In the genomic region with DNA sequence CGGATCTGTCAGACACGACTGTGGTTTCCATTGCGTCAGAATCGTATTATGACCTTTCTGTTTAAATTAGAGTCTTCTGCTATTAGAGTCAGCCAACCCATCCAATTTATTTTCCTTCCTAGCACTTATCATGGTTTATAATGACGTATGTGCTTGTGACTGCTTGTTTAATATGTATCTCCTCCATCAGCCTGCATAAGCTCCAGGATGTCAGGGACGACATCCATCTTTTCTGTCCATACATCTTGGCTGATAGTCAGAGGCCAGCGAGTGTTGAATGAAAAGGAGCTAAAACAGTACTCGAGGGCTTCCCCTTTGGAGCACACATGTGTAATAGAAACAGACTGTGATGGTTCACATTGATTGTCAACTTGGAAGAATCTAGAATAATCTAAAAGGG, we compare ENCODE assay signal across 23 mouse cellular contexts. TPM values are rescaled to one million over a fixed set of nuclear protein-coding genes. Genes with fewer than 3 reads are reported as not detected.
A peak's percentile ranks its signal among the peaks of the same experiment; 100 is the strongest.
DNase-seq lines count a peak whose midpoint lies in the region; ATAC-seq and TF ChIP-seq lines count a peak whose summit lies in the region.
"Had no signal": no experiment of that assay in that cellular context is flagged by ENCODE, and none has a peak within 500 bp of the region (broad histone marks: within the 10 kb centered on the region; RNA-seq: fewer than 3 reads in every experiment).

No protein-coding gene starts in this region.

- no peak overlapping the region for H3K27ac ChIP-seq in lung, embryonic 14.5 days (ENCODE audit: low read depth)
- no peak overlapping the region for H3K27ac ChIP-seq in lung, embryonic 16.5 days (ENCODE audit: low read length)
- no peak overlapping the region for H3K27ac ChIP-seq in lung, postnatal 0 days (ENCODE audit: low read length)

- 33% methylated on average over 8 of the region's 8 CpGs for WGBS in lung, embryonic 14.5 days
- WGBS in lung, adult 2 months: 39% methylated on average over 8 of the region's 8 CpGs
- 30% methylated on average over 8 of the region's 8 CpGs for WGBS in lung, embryonic 16.5 days
- WGBS in lung, postnatal 0 days: 32% methylated on average over 8 of the region's 8 CpGs

- no peak overlapping the region for H3K4me3 ChIP-seq in lung, embryonic 14.5 days (ENCODE audit: low read depth, low read length)
- no peak overlapping the region for H3K4me3 ChIP-seq in lung, adult 2 months (replicated peaks; ENCODE audit: extremely low read depth, low read depth, low read length)
- H3K4me3 ChIP-seq in lung, embryonic 16.5 days (ENCODE audit: low read length): no peak overlapping the region
- no peak overlapping the region for H3K4me3 ChIP-seq in lung, postnatal 0 days (ENCODE audit: low read depth, low read length)

- H3K27me3 ChIP-seq in lung, embryonic 14.5 days (ENCODE audit: insufficient read depth, low read length): peaks cover 17% of the 10 kb centered on the region
- peaks cover 10% of the 10 kb centered on the region for H3K27me3 ChIP-seq in lung, embryonic 16.5 days (ENCODE audit: control insufficient read depth, insufficient read depth, low read depth, low read length)
- 0 out of 2 replicates have a peak, but pooled peaks cover 2% of the 10 kb centered on the region for H3K27me3 ChIP-seq in lung, postnatal 0 days (replicated peaks; ENCODE audit: insufficient read depth, low read length)
- H3K27me3 ChIP-seq: CH12.LX had no signal

- peak; percentile 46 for DNase-seq in heart, adult 11 months
- no peak for DNase-seq in heart, postnatal 4 days
- peak; percentile 50 for DNase-seq in lung, embryonic 14.5 days
- no peak for DNase-seq in lung, adult 2 months
- no peak for DNase-seq in lung, postnatal 0 days (ENCODE audit: low spot score)
- DNase-seq: adrenal gland, adult 2 months; adrenal gland, adult 8-10 months; adrenal gland, postnatal 10 days; adrenal gland, postnatal 14 days; adrenal gland, postnatal 25 days; adrenal gland, postnatal 36 days; B cell, adult 2 months; cerebellum, adult 11 months; cerebellum, adult 11-12 months; cerebellum, adult 18-20 months had no signal

- H3K4me2 ChIP-seq in lung, embryonic 14.5 days: no peak overlapping the region
- H3K4me2 ChIP-seq in lung, embryonic 16.5 days (ENCODE audit: low read depth, low read length): no peak overlapping the region
- H3K4me2 ChIP-seq in lung, postnatal 0 days (replicated peaks; ENCODE audit: low read depth, low read length): no peak overlapping the region

- TF ChIP-seq POLR2A in lung, adult 2 months (IDR thresholded peaks at IDR 0.05; ENCODE audit: borderline replicate concordance, extremely low read depth, low read depth, low read length): no peak

- no peaks in the 10 kb centered on the region for H3K9me3 ChIP-seq in lung, embryonic 14.5 days (ENCODE audit: low read depth, low read length)
- H3K9me3 ChIP-seq in lung, embryonic 16.5 days (ENCODE audit: control insufficient read depth, low read length): no peaks in the 10 kb centered on the region
- no peaks in the 10 kb centered on the region for H3K9me3 ChIP-seq in lung, postnatal 0 days (ENCODE audit: low read length)

- no peak overlapping the region for H3K9ac ChIP-seq in lung, embryonic 14.5 days
- H3K9ac ChIP-seq in lung, embryonic 16.5 days (ENCODE audit: low read length): no peak overlapping the region
- H3K9ac ChIP-seq in lung, postnatal 0 days (replicated peaks; ENCODE audit: low read depth): no peak overlapping the region

- ATAC-seq in lung, embryonic 14.5 days (ENCODE audit: insufficient read depth): peak; percentile 60; the same call in 1 of the 2 replicates
- peak; percentile 52; the same call in 1 of the 2 replicates for ATAC-seq in lung, embryonic 16.5 days (ENCODE audit: low read depth)
- no peak for ATAC-seq in lung, postnatal 0 days
- ATAC-seq: activated CD4-positive, CD25-positive, alpha-beta regulatory T cell, adult 4 months; CD4-positive, CD25-positive, alpha-beta regulatory T cell, adult 4 months; Patski had no signal

- no peaks in the 10 kb centered on the region for H3K4me1 ChIP-seq in lung, embryonic 14.5 days (ENCODE audit: insufficient read depth)
- H3K4me1 ChIP-seq in lung, adult 2 months (ENCODE audit: control insufficient read depth, insufficient read depth, low read length): no peaks in the 10 kb centered on the region
- H3K4me1 ChIP-seq in lung, embryonic 16.5 days (replicated peaks; ENCODE audit: control insufficient read depth, insufficient read depth, low read length): no peaks in the 10 kb centered on the region
- H3K4me1 ChIP-seq in lung, postnatal 0 days (ENCODE audit: insufficient read depth, low read depth, low read length): no peaks in the 10 kb centered on the region

- H3K36me3 ChIP-seq in lung, embryonic 14.5 days (ENCODE audit: insufficient read depth): no peaks in the 10 kb centered on the region
- H3K36me3 ChIP-seq in lung, embryonic 16.5 days (ENCODE audit: control insufficient read depth, insufficient read depth, low read length): no peaks in the 10 kb centered on the region
- no peaks in the 10 kb centered on the region for H3K36me3 ChIP-seq in lung, postnatal 0 days (ENCODE audit: insufficient read depth, low read length)
- H3K36me3 ChIP-seq: G1E had no signal

- TF ChIP-seq CTCF in lung, embryonic 14.5 days (IDR thresholded peaks at IDR 0.05; ENCODE audit: low read depth): no peak
- no peak for TF ChIP-seq CTCF in lung, adult 2 months (IDR thresholded peaks at IDR 0.05; ENCODE audit: insufficient read depth, low read length)
- no peak for TF ChIP-seq CTCF in lung, postnatal 0 days (IDR thresholded peaks at IDR 0.05)

- no peak for TF ChIP-seq EP300 in lung, postnatal 0 days (IDR thresholded peaks at IDR 0.05)

RNA-seq across cellular contexts. Expression of a gene that starts 6.0 kb away (rescaled TPM):
- 1 to 10 TPM; 6.1 to 6.3 TPM for total RNA-seq in heart, postnatal 4 days (2021)
- 0.72 and 0.84 TPM in 2 replicates for polyA plus RNA-seq in lung, embryonic 14.5 days (2014; fragmentation: Nextera tagmentation; extraction: Ambion mirVana)
- 1.7 and 4.0 TPM in 2 replicates for polyA plus RNA-seq in lung, adult 2 months (2012; rRNA removed)
- 0.67 and 0.91 TPM in 2 replicates for polyA plus RNA-seq in lung, embryonic 16.5 days (2015; fragmentation: Nextera tagmentation; extraction: Ambion mirVana)
- polyA plus RNA-seq in lung, postnatal 0 days (2015; fragmentation: Nextera tagmentation; extraction: Ambion mirVana): 0.42 and 0.60 TPM in 2 replicates
- total RNA-seq: CH12.LX, MEL had no signal
- polyA plus RNA-seq: activated CD4-positive, CD25-positive, alpha-beta regulatory T cell, adult 4 months; C2C12; CD4-positive, CD25-positive, alpha-beta regulatory T cell, adult 4 months; G1E; Patski had no signal

Comparison
In these comparisons a context has a peak if more than half of its experiments do, and no peak if none do; other contexts are left out.
1. DNase-seq: peak in heart, adult 11 months (single experiment) and lung, embryonic 14.5 days (single experiment); none in heart, postnatal 4 days (single experiment), lung, adult 2 months (single experiment) and lung, postnatal 0 days (single experiment).